Mouse (Mus musculus) lung, postnatal 0 days (tissue): Measurements from ENCODE around the gene Xpo5. TPM values are rescaled to one million over a fixed set of nuclear protein-coding genes. Genes with fewer than 3 reads are reported as not detected.
A peak's percentile ranks its signal among the peaks of the same experiment; 100 is the strongest.

Experiments used
- ATAC-seq: fragments of 200-750 bp; cut with Nextera tagmentation; 2 replicates; pipeline ENCODE4 v1.8.0; 2017; ENCODE audit warnings: moderate library complexity
- DNase-seq: peaks from one replicate; pipeline ENCODE4 v3.0.0-alpha.2; 2016; ENCODE audit warnings: low spot score
- H3K27ac ChIP-seq: fragments of 300-500 bp; sonication (generic); 2 replicates; pipeline ENCODE4 v1.5.1; 2014; ENCODE audit warnings: antibody characterized with exemption, mild to moderate bottlenecking, low read length, mixed read lengths
- H3K27me3 ChIP-seq: fragments of 300-500 bp; sonication (generic); replicated peaks from 2 replicates; pipeline ENCODE4 v1.6.1; 2014; ENCODE audit warnings: low read length, mixed read lengths; ENCODE audit not compliant: insufficient read depth
- H3K36me3 ChIP-seq: fragments of 300-500 bp; sonication (generic); 2 replicates; pipeline ENCODE4 v1.6.1; 2014; ENCODE audit warnings: low read length, mixed read lengths; ENCODE audit not compliant: insufficient read depth
- H3K4me1 ChIP-seq: fragments of 300-500 bp; sonication (generic); 2 replicates; pipeline ENCODE4 v1.6.1; 2014; ENCODE audit warnings: antibody characterized with exemption, low read depth, low read length, mixed read lengths; ENCODE audit not compliant: insufficient read depth
- H3K4me2 ChIP-seq: fragments of 300-500 bp; sonication (generic); replicated peaks from 2 replicates; pipeline ENCODE4 v1.6.1; 2014; ENCODE audit warnings: low read depth, mild to moderate bottlenecking, low read length, moderate library complexity, mixed read lengths
- H3K4me3 ChIP-seq: fragments of 300-500 bp; sonication (generic); 2 replicates; pipeline ENCODE4 v1.5.1; 2014; ENCODE audit warnings: low read depth, low read length
- H3K9ac ChIP-seq: fragments of 300-500 bp; sonication (generic); replicated peaks from 2 replicates; pipeline ENCODE4 v1.6.1; 2014; ENCODE audit warnings: low read depth, mild to moderate bottlenecking
- H3K9me3 ChIP-seq: fragments of 300-500 bp; sonication (generic); 2 replicates; pipeline ENCODE4 v1.6.1; 2016; ENCODE audit warnings: low read length, mixed read lengths
- CTCF ChIP-seq: IDR thresholded peaks from 2 replicates; pipeline ENCODE4 v1.5.1; 2016; ENCODE audit warnings: antibody characterized with exemption, mild to moderate bottlenecking
- EP300 ChIP-seq: IDR thresholded peaks from 2 replicates; pipeline ENCODE4 v1.6.1; 2016; ENCODE audit warnings: antibody characterized with exemption, mild to moderate bottlenecking, control low read depth
- WGBS: fragments of 180-500 bp; shearing (Covaris S2); extraction: QIAGEN DNeasy Blood & Tissue Kit; methylation state at CpG from one replicate; pipeline ENCODE4 v1.1.7; 2014; 5-methylcytosine and 5-hydroxymethylcytosine counted together
- polyA plus RNA-seq: library from polyadenylated mRNA; unstranded; fragments of >200 nt; fragmentation: Nextera tagmentation; extraction: Ambion mirVana; gene quantifications from 2 replicates; pipeline ENCODE4 v1.2.1, GENCODE M21; 2015

The Xpo5 gene
- polyA plus RNA-seq, 1 experiment from 2014 or later: 14.8 TPM

- no peaks in the 10 kb centered on the region for H3K9me3 ChIP-seq
- DNase-seq: no peak
- peaks cover under 1% of the 10 kb centered on the region; the same call in 1 of the 2 replicates for H3K4me1 ChIP-seq
- peaks cover 38% of the 10 kb centered on the region for H3K36me3 ChIP-seq
- H3K27me3 ChIP-seq: peaks cover 9% of the 10 kb centered on the region; the same call in 1 of the 2 replicates
- no peak overlapping the region for H3K4me2 ChIP-seq
- H3K27ac ChIP-seq: 0 out of 2 replicates have a peak overlapping the region, but pooled peaks have one; percentile 9
- WGBS: 83% methylated on average over 29 of the region's 30 CpGs
- no peak overlapping the region for H3K9ac ChIP-seq
- ATAC-seq: no peak
- H3K4me3 ChIP-seq: no peak overlapping the region
- no peak for TF ChIP-seq CTCF
- no peak for TF ChIP-seq EP300
Observed at GRCm38 (mm10) chr17:46258279-46259053, 55.9 kb downstream of the Xpo5 start.

DNA sequence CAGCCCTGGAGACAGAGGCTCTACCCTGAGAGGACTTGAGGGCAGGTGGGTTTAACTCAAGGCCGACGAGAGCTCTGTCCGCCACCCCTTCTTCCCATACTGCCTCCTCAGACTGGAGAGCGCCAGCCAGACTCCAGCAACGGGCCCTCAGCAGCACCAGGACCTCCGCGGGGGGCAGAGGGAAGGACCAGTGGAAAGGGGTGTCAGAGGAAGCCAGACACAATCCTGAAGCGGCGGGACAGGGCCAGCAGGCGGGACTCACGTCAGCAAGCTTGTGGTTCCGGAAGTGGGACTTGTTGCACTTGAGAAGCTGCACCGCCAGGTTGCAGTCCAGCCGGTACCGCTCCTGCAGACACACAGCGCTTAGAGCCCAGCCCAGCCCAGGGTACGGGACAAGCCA lies 57.1 kb downstream of the Xpo5 start:
- no peaks in the 10 kb centered on the region for H3K9me3 ChIP-seq
- no peak overlapping the region for H3K4me2 ChIP-seq
- TF ChIP-seq CTCF (no peak), EP300 (no peak)
- no peak overlapping the region for H3K27ac ChIP-seq
- no peak overlapping the region for H3K9ac ChIP-seq
- no peaks in the 10 kb centered on the region for H3K4me1 ChIP-seq
- no peak for DNase-seq
- no peak overlapping the region for H3K4me3 ChIP-seq
- no peak for ATAC-seq
- WGBS: 81% methylated on average over 16 of the region's 17 CpGs
- 0 out of 2 replicates have a peak, but pooled peaks cover under 1% of the 10 kb centered on the region for H3K27me3 ChIP-seq
- H3K36me3 ChIP-seq: peaks cover 43% of the 10 kb centered on the region

GRCm38 (mm10) chr17:46262201-46262694 lies 59.7 kb downstream of the Xpo5 start:
- TF ChIP-seq EP300: no peak
- no peak for TF ChIP-seq CTCF
- DNase-seq: no peak
- Histone ChIP-seq H3K4me2 (no peak overlapping the region), H3K27ac (no peak overlapping the region), H3K4me3 (no peak overlapping the region), H3K27me3 (no peaks in the 10 kb centered on the region), H3K9me3 (no peaks in the 10 kb centered on the region), H3K4me1 (no peaks in the 10 kb centered on the region), H3K9ac (no peak overlapping the region), H3K36me3 (peaks cover 43% of the 10 kb centered on the region)
- WGBS: 86% methylated on average over 5 of the region's 5 CpGs
- ATAC-seq: no peak

DNA sequence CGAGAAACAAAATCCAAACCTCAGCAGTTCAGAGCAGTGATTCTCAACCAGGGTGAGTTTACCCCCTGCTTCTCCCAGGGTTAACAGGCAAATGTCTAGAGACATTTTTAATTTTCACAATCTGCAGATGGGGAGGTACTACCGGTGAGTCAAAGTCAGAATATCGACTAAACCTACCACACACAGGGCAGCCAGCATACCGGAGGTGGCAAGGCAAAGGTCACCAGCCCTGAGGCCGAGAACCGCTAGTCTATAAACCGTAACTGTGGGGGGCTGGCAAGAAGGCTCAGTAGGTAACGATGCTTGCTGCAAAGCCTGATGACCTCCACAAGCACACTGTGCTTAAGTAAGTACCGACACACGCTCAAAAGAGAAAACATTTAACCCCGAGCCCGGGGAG lies 62.9 kb downstream of the Xpo5 start:
- Histone ChIP-seq H3K4me1 (no peaks in the 10 kb centered on the region), H3K9me3 (no peaks in the 10 kb centered on the region), H3K27ac (0 out of 2 replicates have a peak overlapping the region, but pooled peaks have one; percentile 26), H3K27me3 (no peaks in the 10 kb centered on the region), H3K9ac (no peak overlapping the region), H3K4me2 (no peak overlapping the region), H3K4me3 (no peak overlapping the region), H3K36me3 (peaks cover 30% of the 10 kb centered on the region; the same call in 1 of the 2 replicates)
- no peak for ATAC-seq
- TF ChIP-seq CTCF: no peak
- no peak for TF ChIP-seq EP300
- no peak for DNase-seq
- 83% methylated on average over 12 of the region's 12 CpGs for WGBS

DNA sequence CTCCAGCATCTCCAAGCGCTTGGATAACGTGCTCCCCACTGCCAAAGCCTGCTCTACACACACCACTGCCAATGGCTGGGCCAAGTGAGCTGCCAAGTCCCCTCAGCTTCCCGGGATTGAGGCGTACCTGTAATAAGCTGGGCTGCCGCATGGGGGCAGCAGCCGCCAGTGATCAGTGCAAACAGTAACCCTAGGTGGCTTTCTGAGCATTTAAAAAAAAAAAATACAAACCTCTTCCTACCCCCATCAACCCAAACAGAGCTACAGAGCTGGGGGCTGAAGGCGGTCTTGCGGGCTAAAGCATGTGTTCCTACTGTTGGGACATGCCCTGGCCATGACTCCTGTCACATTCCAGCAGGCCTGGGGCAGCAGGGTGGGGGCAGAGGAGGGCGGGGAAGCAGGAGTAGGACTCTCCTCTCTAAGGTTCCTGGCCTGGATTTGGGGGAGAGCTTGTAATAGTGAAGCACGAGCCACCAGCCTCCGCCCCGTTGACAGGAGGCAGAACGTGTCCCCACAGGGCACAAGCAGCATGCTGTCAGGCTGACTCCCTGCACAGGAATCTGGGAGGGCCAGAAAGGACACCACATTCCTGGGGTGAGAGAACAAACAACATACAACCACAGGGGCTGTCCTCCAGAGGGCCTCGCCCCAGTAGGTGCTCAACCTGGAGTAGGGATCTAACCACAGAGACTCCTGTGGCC lies 63.5 kb downstream of the Xpo5 start:
- no peaks in the 10 kb centered on the region for H3K4me1 ChIP-seq
- H3K4me3 ChIP-seq: no peak overlapping the region
- 14% methylated on average over 14 of the region's 14 CpGs for WGBS
- 0 out of 2 replicates have a peak overlapping the region, but pooled peaks have one; percentile 3 for H3K9ac ChIP-seq
- no peaks in the 10 kb centered on the region for H3K27me3 ChIP-seq
- peak; percentile 92 for ATAC-seq
- H3K36me3 ChIP-seq: peaks cover 29% of the 10 kb centered on the region; the same call in 1 of the 2 replicates
- peak overlapping the region; percentile 79 for H3K27ac ChIP-seq
- no peak overlapping the region for H3K4me2 ChIP-seq
- TF ChIP-seq EP300: peak; percentile 54; the same call in 1 of the 2 replicates
- peak; percentile 93 for TF ChIP-seq CTCF
- DNase-seq: peak; percentile 88
- H3K9me3 ChIP-seq: no peaks in the 10 kb centered on the region

GRCm38 (mm10) chr17:46266986-46267385 lies 64.4 kb downstream of the Xpo5 start:
- H3K27ac ChIP-seq: peak overlapping the region; percentile 79
- H3K4me1 ChIP-seq: no peaks in the 10 kb centered on the region
- DNase-seq: no peak
- H3K4me2 ChIP-seq: no peak overlapping the region
- peaks cover 24% of the 10 kb centered on the region; the same call in 1 of the 2 replicates for H3K36me3 ChIP-seq
- H3K9ac ChIP-seq: no peak overlapping the region
- WGBS: 56% methylated on average over 6 of the region's 6 CpGs
- ATAC-seq: no peak
- no peak for TF ChIP-seq CTCF
- TF ChIP-seq EP300: no peak
- no peak overlapping the region for H3K4me3 ChIP-seq
- H3K27me3 ChIP-seq: no peaks in the 10 kb centered on the region
- H3K9me3 ChIP-seq: no peaks in the 10 kb centered on the region
